Mouse (Mus musculus) midbrain, embryonic 10.5 days (tissue): ENCODE results near the gene Wipi1. TPM values are rescaled to one million over a fixed set of nuclear protein-coding genes. Genes with fewer than 3 reads are reported as not detected.

Experiments used
- DNase-seq: peaks from one replicate; pipeline ENCODE4 v3.0.0-alpha.2; 2017; ENCODE audit warnings: low spot score
- H3K27ac ChIP-seq: fragments of 300-500 bp; sonication (generic); replicated peaks from 2 replicates; pipeline ENCODE4 v1.5.1; 2016; ENCODE audit warnings: mild to moderate bottlenecking
- H3K27me3 ChIP-seq: fragments of 300-500 bp; sonication (generic); 2 replicates; pipeline ENCODE4 v1.6.1; 2016; ENCODE audit warnings: low read depth, mild to moderate bottlenecking; ENCODE audit not compliant: poor library complexity, severe bottlenecking
- H3K36me3 ChIP-seq: fragments of 300-500 bp; sonication (generic); 2 replicates; pipeline ENCODE4 v1.6.1; 2016; ENCODE audit warnings: mild to moderate bottlenecking, moderate library complexity
- H3K4me1 ChIP-seq: fragments of 300-500 bp; sonication (generic); 2 replicates; pipeline ENCODE4 v1.6.1; 2016
- H3K4me3 ChIP-seq: fragments of 300-500 bp; sonication (generic); 2 replicates; pipeline ENCODE4 v1.5.1; 2016; ENCODE audit warnings: mild to moderate bottlenecking, moderate library complexity
- H3K9me3 ChIP-seq: fragments of 300-500 bp; sonication (generic); replicated peaks from 2 replicates; pipeline ENCODE4 v1.6.1; 2016; ENCODE audit warnings: mild to moderate bottlenecking
- WGBS: fragments of 180-500 bp; shearing (Covaris S2); methylation state at CpG from one replicate; pipeline ENCODE4 v1.1.7; 2016; 5-methylcytosine and 5-hydroxymethylcytosine counted together
- polyA plus RNA-seq: library from polyadenylated mRNA; unstranded; fragments of >200 nt; fragmentation: Nextera tagmentation; extraction: Ambion mirVana; gene quantifications from 2 replicates; pipeline ENCODE4 v1.2.1, GENCODE M21; 2016

Wipi1 gene
- polyA plus RNA-seq, 1 experiment from 2014 or later, result 17.9 TPM

DNA sequence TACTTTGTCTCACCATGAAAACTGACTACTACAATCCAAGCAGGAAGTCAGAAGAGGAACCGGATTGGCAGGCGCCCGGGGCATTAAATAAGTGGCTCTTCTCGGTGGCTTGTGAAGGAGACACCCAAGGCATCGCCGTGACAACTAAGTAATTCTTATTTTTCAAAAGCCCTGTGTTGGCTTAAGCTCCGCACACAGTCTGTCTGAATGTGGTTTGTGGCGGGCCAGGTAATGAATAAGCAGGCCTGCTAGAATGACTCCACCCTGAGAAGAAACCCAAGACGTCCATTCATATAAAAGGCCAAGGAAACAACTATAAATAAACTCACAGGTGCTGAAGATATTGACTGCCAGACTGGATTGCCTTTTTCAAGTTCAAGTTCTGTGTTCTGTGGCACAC, 3.5 kb upstream of the Wipi1 start:
- WGBS, result 72% methylated on average over 9 of the region's 9 CpGs
- H3K27me3 ChIP-seq, result peaks cover 4% of the 10 kb centered on the region; the same call in 1 of the 2 replicates
- DNase-seq, result no peak
- no peaks in the 10 kb centered on the region for H3K36me3 ChIP-seq
- H3K27ac ChIP-seq, result no peak overlapping the region
- peaks cover 23% of the 10 kb centered on the region for H3K4me1 ChIP-seq
- H3K4me3 ChIP-seq, result no peak overlapping the region
- H3K9me3 ChIP-seq, result no peaks in the 10 kb centered on the region

DNA sequence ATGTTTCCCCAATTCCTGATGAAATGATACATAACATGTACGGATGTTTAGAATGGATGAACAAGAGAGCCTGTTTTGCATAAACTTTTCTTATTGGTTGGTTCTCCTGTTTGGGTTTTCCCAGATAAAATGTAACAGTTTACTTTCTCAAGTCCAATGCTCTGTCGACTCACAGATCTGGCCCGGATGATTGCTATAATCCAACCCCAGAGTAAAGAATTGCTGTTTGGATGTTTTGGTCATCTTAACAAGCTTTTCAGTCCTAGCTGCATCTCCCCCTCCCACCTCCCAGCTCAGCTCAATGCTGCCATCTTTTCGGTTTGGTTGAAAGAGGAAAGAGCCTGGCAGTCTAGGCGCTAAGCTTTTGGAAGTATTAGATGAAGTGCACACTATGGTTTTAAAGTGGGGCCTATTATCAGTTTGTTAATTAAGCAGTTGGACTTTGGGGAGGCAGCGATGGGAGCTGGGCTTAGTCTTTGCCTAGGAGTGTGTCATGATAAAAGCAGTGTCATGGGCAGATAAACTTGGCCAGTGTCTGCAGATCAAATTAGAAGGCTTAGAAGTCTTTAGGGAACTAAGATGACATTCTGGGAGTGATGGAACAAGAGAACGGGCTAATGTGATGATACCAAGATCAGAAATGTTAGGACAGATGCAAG, 1.2 kb upstream of the Wipi1 start:
- H3K9me3 ChIP-seq, result no peaks in the 10 kb centered on the region
- H3K27ac ChIP-seq, result no peak overlapping the region
- 68% methylated on average over 7 of the region's 7 CpGs for WGBS
- H3K36me3 ChIP-seq, result no peaks in the 10 kb centered on the region
- H3K4me3 ChIP-seq, result no peak overlapping the region
- H3K27me3 ChIP-seq, result peaks cover 4% of the 10 kb centered on the region; the same call in 1 of the 2 replicates
- no peak for DNase-seq
- H3K4me1 ChIP-seq, result peaks cover 33% of the 10 kb centered on the region

DNA sequence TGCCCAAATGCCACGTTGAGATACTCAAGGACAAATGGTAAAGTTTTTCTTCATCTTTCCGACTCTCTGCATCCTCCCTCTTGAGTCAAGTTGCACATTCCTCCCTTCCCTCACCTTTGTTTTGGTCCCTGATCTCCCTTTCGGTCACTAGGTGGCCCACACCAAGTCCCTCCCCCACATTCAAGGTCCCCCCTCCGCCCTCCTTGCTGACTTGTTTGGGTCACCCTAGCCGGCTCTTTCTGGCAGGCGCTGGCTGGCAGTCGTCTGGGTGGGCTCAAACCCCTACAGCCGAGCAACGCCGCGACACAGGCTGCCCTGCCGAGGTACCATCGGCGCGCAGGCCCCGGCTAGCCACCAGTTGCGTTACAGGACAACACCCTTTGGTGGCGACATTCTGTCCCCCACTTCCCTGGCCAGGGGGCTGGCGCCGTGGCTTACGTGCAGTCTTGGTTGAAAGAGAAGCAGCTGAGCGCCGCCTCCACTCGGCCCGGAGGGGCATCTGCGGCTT, 918 bp downstream of the Wipi1 start:
- peak overlapping the region; percentile 88 for H3K27ac ChIP-seq
- WGBS, result under 1% methylated on average over 26 of the region's 26 CpGs
- peak overlapping the region; percentile 70 for H3K4me3 ChIP-seq
- peaks cover 33% of the 10 kb centered on the region for H3K4me1 ChIP-seq
- H3K27me3 ChIP-seq, result peaks cover 4% of the 10 kb centered on the region; the same call in 1 of the 2 replicates
- H3K36me3 ChIP-seq, result no peaks in the 10 kb centered on the region
- H3K9me3 ChIP-seq, result no peaks in the 10 kb centered on the region
- DNase-seq, result no peak

DNA sequence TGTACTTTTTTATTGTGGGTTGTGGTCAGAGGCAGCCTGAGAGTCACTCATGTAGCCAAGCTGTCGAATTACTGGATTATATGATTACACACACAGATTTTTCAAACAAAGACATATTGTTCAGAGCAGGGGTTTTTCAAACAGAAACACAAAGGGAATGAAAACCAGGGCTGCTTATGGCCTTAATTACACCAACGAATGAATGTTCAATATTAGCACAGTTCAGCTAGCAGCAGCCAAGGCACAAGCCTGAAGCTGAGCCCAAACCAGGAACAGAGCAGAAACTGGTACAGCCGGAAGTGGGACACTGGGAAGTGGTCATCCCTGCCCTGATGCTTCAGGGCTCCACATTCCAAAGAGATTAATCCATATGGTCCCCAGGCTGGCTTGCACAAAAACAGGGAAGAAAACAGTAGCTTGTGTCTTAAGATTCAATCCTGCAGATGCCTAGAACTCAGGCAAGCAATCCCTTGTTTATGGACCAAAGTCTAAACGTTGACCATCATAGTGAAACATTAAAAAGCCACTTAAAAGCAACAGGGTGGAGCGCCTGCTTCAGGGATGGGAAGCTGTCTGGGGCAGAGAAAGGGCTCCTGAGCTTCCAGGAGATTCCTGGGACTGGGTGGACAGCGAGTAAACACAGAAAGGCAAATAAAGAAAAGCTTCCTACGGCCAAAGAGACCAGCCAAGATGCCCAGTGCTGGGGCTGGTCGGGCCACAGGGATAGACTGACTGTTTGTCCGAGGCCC, 1.5 kb downstream of the Wipi1 start:
- H3K27me3 ChIP-seq, result peaks cover 4% of the 10 kb centered on the region; the same call in 1 of the 2 replicates
- no peaks in the 10 kb centered on the region for H3K9me3 ChIP-seq
- peak; percentile 15 for DNase-seq
- H3K4me3 ChIP-seq, result peak overlapping the region; percentile 70
- peaks cover 33% of the 10 kb centered on the region for H3K4me1 ChIP-seq
- H3K27ac ChIP-seq, result peak overlapping the region; percentile 88
- no peaks in the 10 kb centered on the region for H3K36me3 ChIP-seq
- whole genome bisulfite sequencing, result 17% methylated on average over 9 of the region's 9 CpGs

- no peaks in the 10 kb centered on the region for H3K9me3 ChIP-seq
- H3K27me3 ChIP-seq, result peaks cover 4% of the 10 kb centered on the region; the same call in 1 of the 2 replicates
- H3K4me1 ChIP-seq, result peaks cover 33% of the 10 kb centered on the region
- no peak for DNase-seq
- 79% methylated on average over 6 of the region's 6 CpGs for WGBS
- H3K36me3 ChIP-seq, result no peaks in the 10 kb centered on the region
- no peak overlapping the region for H3K27ac ChIP-seq
- no peak overlapping the region for H3K4me3 ChIP-seq
Measured at GRCm38 (mm10) chr11:109608976-109609625, 2.7 kb downstream of the Wipi1 start.

DNA sequence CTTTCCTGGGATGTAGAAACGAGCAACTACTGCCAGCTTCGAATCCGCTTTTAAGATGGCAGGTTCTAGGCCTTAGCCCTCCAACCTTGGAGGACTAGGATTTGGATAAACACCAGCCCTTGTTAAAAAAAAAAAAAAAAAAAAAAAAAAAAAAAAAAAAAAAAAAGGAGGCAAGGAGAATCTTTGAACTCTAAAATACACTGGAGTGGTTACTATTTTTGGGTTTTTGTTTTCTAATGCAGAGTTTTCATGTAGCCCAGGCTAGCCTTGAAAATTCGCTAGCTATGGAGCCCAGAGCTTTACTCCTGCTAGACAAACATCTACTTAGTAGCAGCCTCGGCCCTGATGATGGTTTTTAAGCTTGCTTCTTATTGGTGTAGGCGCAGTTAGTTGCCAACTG, 4.2 kb downstream of the Wipi1 start:
- Histone ChIP-seq H3K36me3 (peaks cover 9% of the 10 kb centered on the region; the same call in 1 of the 2 replicates), H3K4me1 (peaks cover 33% of the 10 kb centered on the region), H3K4me3 (no peak overlapping the region), H3K9me3 (no peaks in the 10 kb centered on the region), H3K27me3 (no peaks in the 10 kb centered on the region; the same call in 1 of the 2 replicates), H3K27ac (no peak overlapping the region)
- no peak for DNase-seq
- 81% methylated on average over 6 of the region's 6 CpGs for WGBS

- no peaks in the 10 kb centered on the region for H3K4me1 ChIP-seq
- H3K27me3 ChIP-seq, result no peaks in the 10 kb centered on the region
- no peak for DNase-seq
- WGBS, result 87% methylated on average over 12 of the region's 12 CpGs
- no peak overlapping the region for H3K4me3 ChIP-seq
- peaks cover 29% of the 10 kb centered on the region for H3K36me3 ChIP-seq
- H3K9me3 ChIP-seq, result no peaks in the 10 kb centered on the region
- no peak overlapping the region for H3K27ac ChIP-seq
Measured at GRCm38 (mm10) chr11:109598778-109599570, 12.8 kb downstream of the Wipi1 start.

GRCm38 (mm10) chr11:109594761-109595160, 17.0 kb downstream of the Wipi1 start:
- no peaks in the 10 kb centered on the region for H3K4me1 ChIP-seq
- no peaks in the 10 kb centered on the region for H3K27me3 ChIP-seq
- DNase-seq, result no peak
- 0 out of 2 replicates have a peak, but pooled peaks cover 7% of the 10 kb centered on the region for H3K36me3 ChIP-seq
- no peak overlapping the region for H3K27ac ChIP-seq
- H3K9me3 ChIP-seq, result no peaks in the 10 kb centered on the region
- WGBS, result 91% methylated on average over 8 of the region's 8 CpGs
- no peak overlapping the region for H3K4me3 ChIP-seq

- 79% methylated on average over 6 of the region's 6 CpGs for WGBS
- Histone ChIP-seq H3K4me1 (no peaks in the 10 kb centered on the region), H3K27ac (no peak overlapping the region), H3K4me3 (no peak overlapping the region), H3K27me3 (no peaks in the 10 kb centered on the region), H3K36me3 (0 out of 2 replicates have a peak, but pooled peaks cover 3% of the 10 kb centered on the region), H3K9me3 (no peaks in the 10 kb centered on the region)
- no peak for DNase-seq
Measured at GRCm38 (mm10) chr11:109593200-109593981, 18.4 kb downstream of the Wipi1 start.

- Histone ChIP-seq H3K27me3 (no peaks in the 10 kb centered on the region), H3K27ac (no peak overlapping the region), H3K4me3 (no peak overlapping the region), H3K4me1 (peaks cover 6% of the 10 kb centered on the region), H3K9me3 (no peaks in the 10 kb centered on the region), H3K36me3 (0 out of 2 replicates have a peak, but pooled peaks cover 3% of the 10 kb centered on the region)
- DNase-seq, result no peak
- 90% methylated on average over 4 of the region's 4 CpGs for WGBS
Measured at GRCm38 (mm10) chr11:109591511-109591910, 20.3 kb downstream of the Wipi1 start.

GRCm38 (mm10) chr11:109590012-109590411, 21.8 kb downstream of the Wipi1 start:
- Histone ChIP-seq H3K27me3 (no peaks in the 10 kb centered on the region), H3K9me3 (no peaks in the 10 kb centered on the region), H3K27ac (no peak overlapping the region), H3K4me1 (peaks cover 6% of the 10 kb centered on the region), H3K36me3 (no peaks in the 10 kb centered on the region), H3K4me3 (no peak overlapping the region)
- 91% methylated on average over 8 of the region's 8 CpGs for WGBS
- DNase-seq, result no peak
